ENCODE assay signal across 10 mouse cellular contexts in genomic region chr4:137952840-137953239, GRCm38 (mm10). TPM values are rescaled to one million over a fixed set of nuclear protein-coding genes. Genes with fewer than 3 reads are reported as not detected.
DNase-seq lines count a peak whose midpoint lies in the region; ATAC-seq and TF ChIP-seq lines count a peak whose summit lies in the region.
"Had no signal": no experiment of that assay in that cellular context is flagged by ENCODE, and none has a peak within 500 bp of the region (broad histone marks: within the 10 kb centered on the region; RNA-seq: fewer than 3 reads in every experiment).

No protein-coding gene starts in this region.

- H3K4me2 ChIP-seq in hindbrain, embryonic 14.5 days (replicated peaks), result no peak overlapping the region
- H3K4me2 ChIP-seq in hindbrain, embryonic 16.5 days (ENCODE audit: low read length), result no peak overlapping the region
- no peak overlapping the region for H3K4me2 ChIP-seq in hindbrain, postnatal 0 days (ENCODE audit: low read depth, low read length)
- H3K4me2 ChIP-seq in limb, embryonic 14.5 days (replicated peaks; ENCODE audit: low read depth, low read length, severe bottlenecking), result no peak overlapping the region
- H3K4me2 ChIP-seq: embryonic facial prominence, embryonic 15.5 days; midbrain, embryonic 12.5 days had no signal

- peak; percentile 92 for TF ChIP-seq CTCF in hindbrain, postnatal 0 days (IDR thresholded peaks at IDR 0.05; ENCODE audit: low read depth)

- H3K4me3 ChIP-seq in hindbrain, embryonic 14.5 days (replicated peaks; ENCODE audit: low read length), result no peak overlapping the region
- H3K4me3 ChIP-seq in hindbrain, embryonic 16.5 days (ENCODE audit: low read length), result no peak overlapping the region
- H3K4me3 ChIP-seq in hindbrain, postnatal 0 days (ENCODE audit: low read length), result no peak overlapping the region
- no peak overlapping the region for H3K4me3 ChIP-seq in limb, embryonic 14.5 days (replicated peaks; ENCODE audit: low read length)
- H3K4me3 ChIP-seq: embryonic facial prominence, embryonic 15.5 days; midbrain, embryonic 12.5 days had no signal

- H3K27me3 ChIP-seq in hindbrain, embryonic 14.5 days (ENCODE audit: control insufficient read depth, insufficient read depth, low read length), result no peaks in the 10 kb centered on the region
- no peaks in the 10 kb centered on the region for H3K27me3 ChIP-seq in hindbrain, embryonic 16.5 days (replicated peaks; ENCODE audit: control insufficient read depth, insufficient read depth, low read length)
- H3K27me3 ChIP-seq in hindbrain, postnatal 0 days (ENCODE audit: insufficient read depth, low read length), result no peaks in the 10 kb centered on the region
- no peaks in the 10 kb centered on the region for H3K27me3 ChIP-seq in limb, embryonic 14.5 days (ENCODE audit: control insufficient read depth, insufficient read depth, low read length)
- H3K27me3 ChIP-seq: embryonic facial prominence, embryonic 15.5 days; midbrain, embryonic 12.5 days had no signal

- DNase-seq in hindbrain, embryonic 14.5 days (ENCODE audit: low spot score), result peak; percentile 90
- peak; percentile 78 for DNase-seq in NIH3T3 (ENCODE audit: low read depth)
- peak; percentile 74 to 87 for DNase-seq in cerebellum, postnatal 4 days (ENCODE audit: low spot score in 2 of 2)
- DNase-seq in hindbrain, postnatal 0 days (ENCODE audit: low spot score), result peak; percentile 89
- DNase-seq in limb, embryonic 14.5 days (ENCODE audit: low spot score), result peak; percentile 76
- DNase-seq in right cerebral cortex, adult 18-20 months, result peak; percentile 73
- peak; percentile 56 for DNase-seq in urinary bladder, adult 2 months (ENCODE audit: low spot score)

- no peak for TF ChIP-seq POLR2A in limb, embryonic 14.5 days (IDR thresholded peaks at IDR 0.05; ENCODE audit: borderline replicate concordance, extremely low read depth, insufficient read depth, insufficient read length)

- H3K9me3 ChIP-seq in hindbrain, embryonic 14.5 days (ENCODE audit: control insufficient read depth, low read length), result no peaks in the 10 kb centered on the region
- no peaks in the 10 kb centered on the region for H3K9me3 ChIP-seq in hindbrain, embryonic 16.5 days (ENCODE audit: control insufficient read depth, low read length)
- no peaks in the 10 kb centered on the region for H3K9me3 ChIP-seq in hindbrain, postnatal 0 days (ENCODE audit: low read length)
- no peaks in the 10 kb centered on the region for H3K9me3 ChIP-seq in limb, embryonic 14.5 days (ENCODE audit: control insufficient read depth, low read length)
- H3K9me3 ChIP-seq: embryonic facial prominence, embryonic 15.5 days; midbrain, embryonic 12.5 days had no signal

- H3K36me3 ChIP-seq in hindbrain, embryonic 14.5 days (replicated peaks; ENCODE audit: control insufficient read depth, insufficient read depth), result peaks cover 50% of the 10 kb centered on the region
- H3K36me3 ChIP-seq in hindbrain, embryonic 16.5 days (ENCODE audit: control insufficient read depth, insufficient read depth, low read length), result peaks cover 26% of the 10 kb centered on the region
- peaks cover 18% of the 10 kb centered on the region for H3K36me3 ChIP-seq in hindbrain, postnatal 0 days (ENCODE audit: insufficient read depth, low read length)
- peaks cover 76% of the 10 kb centered on the region for H3K36me3 ChIP-seq in limb, embryonic 14.5 days (ENCODE audit: control insufficient read depth, insufficient read depth, low read length)

- 35% methylated on average over 4 of the region's 4 CpGs for WGBS in hindbrain, embryonic 14.5 days
- WGBS in hindbrain, embryonic 16.5 days, result 35% methylated on average over 4 of the region's 4 CpGs
- 22% methylated on average over 4 of the region's 4 CpGs for WGBS in hindbrain, postnatal 0 days
- WGBS in limb, embryonic 14.5 days, result 36% methylated on average over 4 of the region's 4 CpGs

- no peak overlapping the region for H3K9ac ChIP-seq in hindbrain, embryonic 14.5 days
- no peak overlapping the region for H3K9ac ChIP-seq in hindbrain, embryonic 16.5 days (ENCODE audit: low read depth, low read length)
- H3K9ac ChIP-seq in hindbrain, postnatal 0 days (replicated peaks; ENCODE audit: low read length), result no peak overlapping the region
- no peak overlapping the region for H3K9ac ChIP-seq in limb, embryonic 14.5 days (ENCODE audit: low read depth, low read length, severe bottlenecking)
- H3K9ac ChIP-seq: embryonic facial prominence, embryonic 15.5 days; midbrain, embryonic 12.5 days had no signal

- ATAC-seq in hindbrain, embryonic 14.5 days (ENCODE audit: low FRiP score), result no peak
- ATAC-seq in hindbrain, embryonic 16.5 days, result no peak
- ATAC-seq in hindbrain, postnatal 0 days, result no peak
- no peak for ATAC-seq in limb, embryonic 14.5 days (ENCODE audit: low FRiP score, low read depth)

- no peak overlapping the region for H3K27ac ChIP-seq in hindbrain, embryonic 14.5 days
- H3K27ac ChIP-seq in hindbrain, embryonic 16.5 days (ENCODE audit: low read depth, low read length), result no peak overlapping the region
- H3K27ac ChIP-seq in hindbrain, postnatal 0 days, result no peak overlapping the region
- no peak overlapping the region for H3K27ac ChIP-seq in limb, embryonic 14.5 days (replicated peaks; ENCODE audit: low read depth, low read length)
- H3K27ac ChIP-seq: embryonic facial prominence, embryonic 15.5 days; midbrain, embryonic 12.5 days had no signal

- H3K4me1 ChIP-seq in hindbrain, embryonic 14.5 days (replicated peaks; ENCODE audit: control insufficient read depth, insufficient read depth, low read length), result no peaks in the 10 kb centered on the region
- H3K4me1 ChIP-seq in hindbrain, embryonic 16.5 days (ENCODE audit: control insufficient read depth, insufficient read depth, low read depth, low read length), result no peaks in the 10 kb centered on the region
- no peaks in the 10 kb centered on the region for H3K4me1 ChIP-seq in hindbrain, postnatal 0 days (ENCODE audit: insufficient read depth, low read length)
- no peaks in the 10 kb centered on the region for H3K4me1 ChIP-seq in limb, embryonic 14.5 days (ENCODE audit: control insufficient read depth, insufficient read depth, low read length)
- H3K4me1 ChIP-seq: midbrain, embryonic 12.5 days had no signal

RNA-seq across cellular contexts. Expression of gene Eif4g3, which starts 40.0 kb away (rescaled TPM):
- 59.7 and 65.3 TPM in 2 replicates for polyA plus RNA-seq in hindbrain, embryonic 14.5 days (2014; fragmentation: Nextera tagmentation; extraction: Ambion mirVana)
- polyA plus RNA-seq in hindbrain, embryonic 16.5 days (2015; fragmentation: Nextera tagmentation; extraction: Ambion mirVana), result 43.2 and 46.0 TPM in 2 replicates
- total RNA-seq in hindbrain, postnatal 0 days (2014; rRNA removed), result 51.1 and 55.9 TPM in 2 replicates
- polyA plus RNA-seq in hindbrain, postnatal 0 days (2015; fragmentation: Nextera tagmentation; extraction: Ambion mirVana), result 32.3 and 36.5 TPM in 2 replicates
- 106 and 111 TPM in 2 replicates for polyA plus RNA-seq in limb, embryonic 14.5 days (2012; rRNA removed)
- 38.7 and 45.5 TPM in 2 replicates for polyA plus RNA-seq in limb, embryonic 14.5 days (2014; fragmentation: Nextera tagmentation; extraction: Ambion mirVana)
- 64.2 and 64.6 TPM in 2 replicates for polyA plus RNA-seq in urinary bladder, adult 2 months (2012; rRNA removed)
